Mouse (Mus musculus) skeletal muscle tissue, postnatal 0 days (tissue): Measurements from ENCODE around the gene Phldb1. TPM values are rescaled to one million over a fixed set of nuclear protein-coding genes. Genes with fewer than 3 reads are reported as not detected.

Source experiments
- polyA plus RNA-seq: library from polyadenylated mRNA; unstranded; fragments of >200 nt; fragmentation: Nextera tagmentation; extraction: Ambion mirVana; gene quantifications from 2 replicates; pipeline ENCODE4 v1.2.1, GENCODE M21; 2015

The Phldb1 gene
- polyA plus RNA-seq, result 22.9 and 26.2 TPM in 2 replicates

GRCm38 (mm10) chr9:44734524-44735494 is at the start of gene Phldb1:
TSS of gene Phldb1 (minus strand) at chr9:44735198.

GRCm38 (mm10) chr9:44767101-44768028 is 32.4 kb upstream of the Phldb1 start, which contains the start of the genes Arcn1 and Ift46:
TSS of gene Arcn1 (minus strand) at chr9:44767845.
TSS of gene Ift46 (plus strand) at chr9:44767908.

GRCm38 (mm10) chr9:44673005-44673404 is 62.0 kb downstream of the Phldb1 start, which contains the start of gene Treh:
TSS of gene Treh (plus strand) at chr9:44673233.

Other genes with a start within 250 kb of the Phldb1 start
- 0.12 and 0.13 TPM in 2 replicates for gene Cxcr5, start 173.3 kb downstream of the Phldb1 start, polyA plus RNA-seq
- gene Ddx6, start 130.3 kb downstream of the Phldb1 start, polyA plus RNA-seq, result 8.9 and 9.1 TPM in 2 replicates
- not detected in 2 replicates for gene Treh, start 62.0 kb downstream of the Phldb1 start, polyA plus RNA-seq
- gene Arcn1, start 32.6 kb upstream of the Phldb1 start, polyA plus RNA-seq, result 78.8 and 86.3 TPM in 2 replicates
- gene Ift46, start 32.7 kb upstream of the Phldb1 start, polyA plus RNA-seq, result 53.7 and 58.3 TPM in 2 replicates
- gene Tmem25, start 64.1 kb upstream of the Phldb1 start, polyA plus RNA-seq, result 4.1 and 4.5 TPM in 2 replicates
- gene Ttc36, start 67.9 kb upstream of the Phldb1 start, polyA plus RNA-seq, result 0.87 and 1.4 TPM in 2 replicates
- gene Kmt2a, start 146.1 kb upstream of the Phldb1 start, polyA plus RNA-seq, result 3.4 and 5.7 TPM in 2 replicates
- gene Atp5l, start 185.5 kb upstream of the Phldb1 start, polyA plus RNA-seq, result 1,346 and 1,682 TPM in 2 replicates
- 13.6 and 15.2 TPM in 2 replicates for gene Ube4a, start 230.4 kb upstream of the Phldb1 start, polyA plus RNA-seq
- gene Cd3g, start 245.2 kb upstream of the Phldb1 start, polyA plus RNA-seq, result 0.19 TPM in 1 of 2 replicates, not detected in the other
- not detected in 2 replicates for gene Cd3d, start 246.6 kb upstream of the Phldb1 start, polyA plus RNA-seq